Mouse (Mus musculus): ENCODE results near the gene Hnrnpa1. TPM values are rescaled to one million over a fixed set of nuclear protein-coding genes. Genes with fewer than 3 reads are reported as not detected.
A peak's percentile ranks its signal among the peaks of the same experiment; 100 is the strongest.
"Not testable (repeated sequence)": the region's sequence is repeated elsewhere in the genome, so short reads cannot be mapped to it uniquely, and the experiment has no call there.

Gene Hnrnpa1
- total RNA-seq, 2 experiments from 2014 or later: 236 to 247 TPM

- DNase-seq (ENCODE audit: low spot score in 2 of 2): no peak
- intact Hi-C loops (cut with DNase I): no loop called here
These were observed 2.9 kb upstream of the Hnrnpa1 start for GRCm38 (mm10) chr15:103237295-103237694.

- DNase-seq (ENCODE audit: low spot score in 2 of 2): peak; percentile 97 to 98
- intact Hi-C loops (cut with DNase I): no loop called here
These were observed 1.0 kb upstream of the Hnrnpa1 start for GRCm38 (mm10) chr15:103239130-103239684.

- peak; percentile 98 for DNase-seq (ENCODE audit: low spot score in 2 of 2)
- intact Hi-C loops (cut with DNase I): loop anchor here (2.0 to 5.0 kb wide), 2 partner anchors 32 to 33 kb away; partner anchors contain the start of gene Copz1
These were observed 510 bp upstream of the Hnrnpa1 start, which contains the start of gene Cbx5 for GRCm38 (mm10) chr15:103239685-103240159. Gene Cbx5, minus strand, starts transcription at chr15:103239816.

- not testable (repeated sequence) for DNase-seq (ENCODE audit: low spot score in 2 of 2)
- intact Hi-C loops (cut with DNase I): loop anchor here (2.0 to 5.0 kb wide), 2 partner anchors 31 to 34 kb away; partner anchors contain the start of gene Copz1
These were observed 1.1 kb downstream of the Hnrnpa1 start for GRCm38 (mm10) chr15:103241071-103242018.

GRCm38 (mm10) chr15:103242885-103243284 is 2.7 kb downstream of the Hnrnpa1 start:
- no peak for DNase-seq (ENCODE audit: low spot score in 2 of 2)
- intact Hi-C loops (cut with DNase I): loop anchor here (5.0 kb wide), 1 partner anchor 36 kb away; no protein-coding TSS in a partner anchor

GRCm38 (mm10) chr15:103245616-103246015 is 5.4 kb downstream of the Hnrnpa1 start:
- DNase-seq (ENCODE audit: low spot score in 2 of 2): no peak
- intact Hi-C loops (cut with DNase I): no loop called here

- DNase-seq (ENCODE audit: low spot score in 2 of 2): no peak
- intact Hi-C loops (cut with DNase I): no loop called here
These were observed 7.0 kb downstream of the Hnrnpa1 start for GRCm38 (mm10) chr15:103247078-103247781.

GRCm38 (mm10) chr15:103247782-103248400 is 7.7 kb downstream of the Hnrnpa1 start:
- no peak for DNase-seq (ENCODE audit: low spot score in 2 of 2)
- intact Hi-C loops (cut with DNase I): no loop called here

GRCm38 (mm10) chr15:103248401-103249313 is 8.4 kb downstream of the Hnrnpa1 start:
- intact Hi-C loops (cut with DNase I): no loop called here

GRCm38 (mm10) chr15:103249511-103249910 is 9.3 kb downstream of the Hnrnpa1 start:
- intact Hi-C loops (cut with DNase I); DNase-seq (ENCODE audit: low spot score in 2 of 2): not testable (repeated sequence)

More at GRCm38 (mm10) chr15:103248401-103249313, 8.4 kb downstream of the Hnrnpa1 start:
- DNase-seq (ENCODE audit: low spot score in 2 of 2): no peak

- no peak for DNase-seq (ENCODE audit: low spot score in 2 of 2)
- intact Hi-C loops (cut with DNase I): loop anchor here (1.0 kb wide), 1 partner anchor 57 kb away; no protein-coding TSS in a partner anchor
These were observed 10.0 kb downstream of the Hnrnpa1 start for GRCm38 (mm10) chr15:103250195-103250740.

GRCm38 (mm10) chr15:103251595-103251994 is 11.4 kb downstream of the Hnrnpa1 start:
- intact Hi-C loops (cut with DNase I): no loop called here
- no peak for DNase-seq (ENCODE audit: low spot score in 2 of 2)

GRCm38 (mm10) chr15:103252660-103253059 is 12.4 kb downstream of the Hnrnpa1 start:
- intact Hi-C loops (cut with DNase I): no loop called here
- DNase-seq (ENCODE audit: low spot score in 2 of 2): no peak

- intact Hi-C loops (cut with DNase I): no loop called here
- no peak for DNase-seq (ENCODE audit: low spot score in 2 of 2)
These were observed 13.1 kb downstream of the Hnrnpa1 start for GRCm38 (mm10) chr15:103253352-103253751.

GRCm38 (mm10) chr15:103255169-103255568 is 14.9 kb downstream of the Hnrnpa1 start:
- no peak for DNase-seq (ENCODE audit: low spot score in 2 of 2)
- intact Hi-C loops (cut with DNase I): no loop called here

- intact Hi-C loops (cut with DNase I): no loop called here
- DNase-seq (ENCODE audit: low spot score in 2 of 2): no peak
These were observed 16.2 kb downstream of the Hnrnpa1 start for GRCm38 (mm10) chr15:103256210-103256986.

All from left cerebral cortex, postnatal 14 days (tissue).